Mouse (Mus musculus) embryonic fibroblast, embryonic 13.5 days (primary cell): ENCODE data around the gene Wwox.

Source experiments
- CTCF ChIP-seq: IDR thresholded peaks from 2 replicates; pipeline ENCODE4 v1.5.1; 2011; ENCODE audit warnings: mild to moderate bottlenecking, control low read depth, low read length, moderate library complexity, borderline replicate concordance; ENCODE audit not compliant: insufficient read depth
- POLR2A ChIP-seq: IDR thresholded peaks from 2 replicates; pipeline ENCODE4 v1.6.1; 2011; ENCODE audit warnings: low read depth, mild to moderate bottlenecking, control low read depth, low read length, moderate library complexity

DNA sequence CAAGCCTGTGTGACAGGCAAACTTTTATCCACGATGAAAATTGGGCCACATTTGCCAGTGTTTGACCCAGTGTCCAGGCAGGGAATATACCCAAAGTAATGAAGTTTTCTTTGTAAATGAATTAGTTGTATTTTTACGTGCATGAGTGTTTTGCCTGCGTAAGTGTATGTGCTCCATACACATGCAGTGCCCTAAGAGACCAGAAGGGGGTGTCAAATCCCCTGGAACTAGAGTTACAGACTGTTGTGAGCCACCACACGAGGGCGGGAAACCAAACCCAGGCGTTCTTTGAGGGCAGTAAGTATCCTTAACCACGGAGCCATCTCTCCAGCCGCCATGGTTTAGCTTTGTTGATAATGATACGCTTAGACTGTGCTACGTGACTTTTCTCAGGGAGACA lies 755.9 kb downstream of the Wwox start:
- TF ChIP-seq CTCF (no peak), POLR2A (no peak)
